Mouse (Mus musculus) sigmoid colon, adult 10 weeks (tissue): ENCODE results near the gene Phex. TPM values are rescaled to one million over a fixed set of nuclear protein-coding genes. Genes with fewer than 3 reads are reported as not detected.

Source experiments
- polyA plus RNA-seq: library from polyadenylated mRNA; stranded (reverse); fragments of 350-450 nt; fragmentation: Illumina TruSeq; extraction: RNeasy Lipid Tissue Mini Kit (QIAGEN cat#74804); gene quantifications from one replicate; pipeline ENCODE4 v1.2.3, GENCODE M21; 2014; ENCODE audit warnings: low read depth, low replicate concordance

Gene Phex
- polyA plus RNA-seq, result 0.32 TPM

GRCm38 (mm10) chrX:157415212-157415611 lies at the start of gene Phex:
TSS of gene Phex (minus strand) at chrX:157415312.

Other genes starting within 250 kb of the Phex start
- 42.1 TPM for gene Sms, start 77.0 kb upstream of the Phex start, polyA plus RNA-seq
- gene Yy2, start 153.7 kb upstream of the Phex start, polyA plus RNA-seq, result 8.0 TPM
- gene Mbtps2, start 183.4 kb upstream of the Phex start, polyA plus RNA-seq, result 48.5 TPM